Mouse (Mus musculus): ENCODE measurements around the gene Ugt2b5. TPM values are rescaled to one million over a fixed set of nuclear protein-coding genes. Genes with fewer than 3 reads are reported as not detected.
A peak's percentile ranks its signal among the peaks of the same experiment; 100 is the strongest.

Ugt2b5 gene
- total and polyA plus RNA-seq, 2 experiments = 180 to 1,251 TPM

DNA sequence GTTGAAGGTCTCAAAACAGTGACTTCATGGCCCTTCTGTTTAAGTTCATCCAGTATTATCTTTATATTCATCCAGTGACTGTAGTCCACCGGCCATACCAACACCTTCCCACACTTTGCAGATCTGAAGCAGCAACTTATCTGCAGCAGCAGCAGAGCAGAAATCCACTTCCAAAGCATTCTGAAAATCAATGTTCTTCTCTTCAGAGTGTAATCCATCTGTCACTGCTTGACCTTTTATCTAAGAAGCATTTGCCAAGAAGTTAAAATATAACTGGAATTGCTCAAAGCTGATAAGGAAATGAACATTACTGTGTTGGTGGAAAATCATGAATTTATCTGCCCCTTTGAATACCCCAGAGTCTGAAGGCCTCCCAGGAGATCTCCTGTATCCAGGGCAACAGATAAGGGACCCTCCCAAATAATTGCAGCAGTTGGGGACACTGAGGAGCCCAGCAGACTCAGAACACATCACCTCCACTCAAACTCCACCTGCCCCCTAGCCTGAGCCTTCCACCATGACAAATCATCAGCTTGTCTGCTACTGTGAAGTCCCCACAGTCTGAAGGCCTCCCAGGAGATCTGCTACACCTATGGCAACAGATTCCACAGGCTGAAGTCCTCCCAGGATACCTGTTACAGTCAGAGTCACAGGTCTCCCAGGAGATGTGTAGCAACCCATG is 47.6 kb downstream of the Ugt2b5 start, which contains the start of gene Ugt2b36:
Gene Ugt2b36, minus strand, starts transcription at position 210 of the 682 bp plus-strand sequence.
- peak; percentile 98 for DNase-seq (ENCODE audit: extremely low read depth, low read depth, low spot score)
- Histone ChIP-seq H3K36me3 (ENCODE audit: control insufficient read depth, insufficient read depth, low read length) (peaks cover 13% of the 10 kb centered on the region), H3K9ac (ENCODE audit: low read depth, low read length) (peak within 1 kb of the TSS; percentile 68), H3K27ac (replicated peaks; ENCODE audit: insufficient read depth, low read depth, low read length) (peak within 1 kb of the TSS; percentile 86), H3K27me3 (ENCODE audit: control insufficient read depth, insufficient read depth, low read length) (no peaks in the 10 kb centered on the region), H3K4me1 (ENCODE audit: control insufficient read depth, insufficient read depth, low read length) (peaks cover 9% of the 10 kb centered on the region; the same call in 1 of the 2 replicates), H3K79me2 (ENCODE audit: control insufficient read depth, insufficient read depth, low read length) (no peaks in the 10 kb centered on the region; the same call in 1 of the 2 replicates), H3K4me3 (ENCODE audit: insufficient read depth, low read depth, low read length) (peak within 1 kb of the TSS; percentile 63)
- TF ChIP-seq CTCF (IDR thresholded peaks at IDR 0.05; ENCODE audit: low read depth, low read length) (no peak), POLR2A (IDR thresholded peaks at IDR 0.05; ENCODE audit: extremely low read depth, insufficient read depth, low read length) (no peak)
- 19% methylated on average over 1 of the region's 1 CpGs for WGBS

DNA sequence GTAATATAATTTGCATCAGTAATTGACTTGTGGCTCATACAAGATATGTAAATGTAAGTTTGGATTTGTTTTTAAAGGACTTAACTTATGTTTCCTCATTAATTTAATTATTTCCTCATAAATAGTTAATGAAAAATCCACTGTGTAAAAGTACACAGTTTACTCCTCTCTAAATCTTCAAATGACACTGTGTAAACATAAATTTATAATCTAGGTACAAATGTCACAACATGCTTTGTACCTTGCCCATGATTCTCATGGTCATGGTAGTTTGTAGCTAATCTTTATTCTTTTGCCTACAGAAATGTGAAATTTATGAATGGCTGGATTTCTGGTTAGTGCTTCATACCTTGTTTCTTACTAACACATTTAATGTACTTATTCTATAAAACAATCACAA is 49.0 kb downstream of the Ugt2b5 start:
- TF ChIP-seq POLR2A (IDR thresholded peaks at IDR 0.05; ENCODE audit: extremely low read depth, insufficient read depth, low read length) (no peak), CTCF (IDR thresholded peaks at IDR 0.05; ENCODE audit: low read depth, low read length) (no peak)
- Histone ChIP-seq H3K27me3 (ENCODE audit: control insufficient read depth, insufficient read depth, low read length) (no peaks in the 10 kb centered on the region), H3K4me3 (ENCODE audit: insufficient read depth, low read depth, low read length) (peak overlapping the region; percentile 63; the same call in 1 of the 2 replicates), H3K27ac (replicated peaks; ENCODE audit: insufficient read depth, low read depth, low read length) (no peak overlapping the region; the same call in 1 of the 2 replicates), H3K36me3 (ENCODE audit: control insufficient read depth, insufficient read depth, low read length) (peaks cover 21% of the 10 kb centered on the region), H3K9ac (ENCODE audit: low read depth, low read length) (no peak overlapping the region), H3K4me1 (ENCODE audit: control insufficient read depth, insufficient read depth, low read length) (peaks cover 13% of the 10 kb centered on the region), H3K79me2 (ENCODE audit: control insufficient read depth, insufficient read depth, low read length) (no peaks in the 10 kb centered on the region; the same call in 1 of the 2 replicates)
- DNase-seq (ENCODE audit: extremely low read depth, low read depth, low spot score) = peak; percentile 92

DNA sequence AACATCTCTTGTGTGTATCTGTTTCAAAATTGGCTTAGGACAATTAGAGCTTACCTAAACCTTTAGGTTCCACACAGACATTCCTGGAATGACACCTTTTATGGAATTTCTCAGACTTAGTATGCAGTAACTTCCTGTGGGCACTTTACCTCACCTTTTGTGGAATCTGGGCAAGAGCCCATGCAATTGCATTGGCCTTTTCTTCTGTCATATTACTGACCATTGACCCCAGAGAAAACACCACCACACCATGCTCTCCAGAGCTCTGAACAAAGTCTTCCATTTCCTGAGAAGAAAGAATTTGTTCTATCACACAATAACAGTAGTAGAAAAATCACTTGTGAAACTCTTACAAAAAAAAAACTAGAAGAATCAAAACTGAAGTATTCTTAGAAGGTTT is 50.9 kb downstream of the Ugt2b5 start:
- DNase-seq (ENCODE audit: extremely low read depth, low read depth, low spot score) = peak; percentile 91
- Histone ChIP-seq H3K27ac (replicated peaks; ENCODE audit: insufficient read depth, low read depth, low read length) (peak overlapping the region; percentile 58; the same call in 1 of the 2 replicates), H3K36me3 (ENCODE audit: control insufficient read depth, insufficient read depth, low read length) (peaks cover 30% of the 10 kb centered on the region), H3K4me1 (ENCODE audit: control insufficient read depth, insufficient read depth, low read length) (peaks cover 13% of the 10 kb centered on the region), H3K9ac (ENCODE audit: low read depth, low read length) (0 out of 2 replicates have a peak overlapping the region, but pooled peaks have one; percentile 51), H3K79me2 (ENCODE audit: control insufficient read depth, insufficient read depth, low read length) (no peaks in the 10 kb centered on the region; the same call in 1 of the 2 replicates), H3K4me3 (ENCODE audit: insufficient read depth, low read depth, low read length) (peak overlapping the region; percentile 57; the same call in 1 of the 2 replicates), H3K27me3 (ENCODE audit: control insufficient read depth, insufficient read depth, low read length) (no peaks in the 10 kb centered on the region)
- no peak for TF ChIP-seq CTCF (IDR thresholded peaks at IDR 0.05; ENCODE audit: low read depth, low read length)
- TF ChIP-seq POLR2A (IDR thresholded peaks at IDR 0.05; ENCODE audit: extremely low read depth, insufficient read depth, low read length) = no peak

DNA sequence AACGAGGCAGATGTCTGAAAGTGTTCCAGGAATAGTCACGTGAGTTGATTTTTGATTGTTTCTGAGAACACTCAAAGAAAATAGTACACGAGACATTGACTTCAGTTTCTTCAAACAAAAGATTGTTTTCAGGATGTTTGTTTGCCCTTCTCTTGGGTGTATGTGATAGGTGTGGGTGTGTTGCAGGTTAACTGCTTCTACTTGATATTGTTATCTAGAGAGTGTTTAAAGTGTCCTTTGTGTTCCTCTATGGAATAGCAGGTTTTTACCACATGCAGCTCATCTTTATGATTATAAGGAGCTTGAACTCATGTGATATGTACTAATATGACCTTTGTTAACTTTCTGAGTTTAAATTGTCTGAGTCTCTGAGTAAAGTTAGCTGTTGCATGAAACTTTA is 53.8 kb downstream of the Ugt2b5 start:
- Histone ChIP-seq H3K4me1 (ENCODE audit: control insufficient read depth, insufficient read depth, low read length) (peaks cover 18% of the 10 kb centered on the region), H3K36me3 (ENCODE audit: control insufficient read depth, insufficient read depth, low read length) (peaks cover 44% of the 10 kb centered on the region), H3K9ac (ENCODE audit: low read depth, low read length) (no peak overlapping the region), H3K4me3 (ENCODE audit: insufficient read depth, low read depth, low read length) (no peak overlapping the region), H3K27me3 (ENCODE audit: control insufficient read depth, insufficient read depth, low read length) (no peaks in the 10 kb centered on the region), H3K79me2 (ENCODE audit: control insufficient read depth, insufficient read depth, low read length) (no peaks in the 10 kb centered on the region; the same call in 1 of the 2 replicates), H3K27ac (replicated peaks; ENCODE audit: insufficient read depth, low read depth, low read length) (no peak overlapping the region)
- DNase-seq (ENCODE audit: extremely low read depth, low read depth, low spot score) = peak; percentile 51
- WGBS = 14% methylated on average over 3 of the region's 3 CpGs
- TF ChIP-seq CTCF (IDR thresholded peaks at IDR 0.05; ENCODE audit: low read depth, low read length) = no peak
- TF ChIP-seq POLR2A (IDR thresholded peaks at IDR 0.05; ENCODE audit: extremely low read depth, insufficient read depth, low read length) = no peak

Other genes starting within 250 kb of the Ugt2b5 start
- gene Ugt2b34, start 233.4 kb downstream of the Ugt2b5 start, total RNA-seq (2014; rRNA removed) = 513 and 673 TPM in 2 replicates
- 112 and 117 TPM in 2 replicates for gene Ugt2b34, start 233.4 kb downstream of the Ugt2b5 start, polyA plus RNA-seq (2012; rRNA removed)
- 327 and 562 TPM in 2 replicates for gene Ugt2b1, start 213.8 kb downstream of the Ugt2b5 start, total RNA-seq (2014; rRNA removed)
- gene Ugt2b1, start 213.8 kb downstream of the Ugt2b5 start, polyA plus RNA-seq (2012; rRNA removed) = 81.8 and 100 TPM in 2 replicates
- 107 and 127 TPM in 2 replicates for gene Ugt2b35, start 139.5 kb downstream of the Ugt2b5 start, total RNA-seq (2014; rRNA removed)
- 20.8 and 26.0 TPM in 2 replicates for gene Ugt2b35, start 139.5 kb downstream of the Ugt2b5 start, polyA plus RNA-seq (2012; rRNA removed)
- 733 and 837 TPM in 2 replicates for gene Ugt2b36, start 47.8 kb downstream of the Ugt2b5 start, total RNA-seq (2014; rRNA removed)
- gene Ugt2b36, start 47.8 kb downstream of the Ugt2b5 start, polyA plus RNA-seq (2012; rRNA removed) = 177 and 205 TPM in 2 replicates
- 5.4 and 23.8 TPM in 2 replicates for gene Ugt2b37, start 114.5 kb upstream of the Ugt2b5 start, total RNA-seq (2014; rRNA removed)
- 1.7 and 3.0 TPM in 2 replicates for gene Ugt2b37, start 114.5 kb upstream of the Ugt2b5 start, polyA plus RNA-seq (2012; rRNA removed)
- gene Ugt2a3, start 196.9 kb upstream of the Ugt2b5 start, total RNA-seq (2014; rRNA removed) = 509 and 549 TPM in 2 replicates
- gene Ugt2a3, start 196.9 kb upstream of the Ugt2b5 start, polyA plus RNA-seq (2012; rRNA removed) = 108 and 121 TPM in 2 replicates

All from liver, adult 2 months (tissue).